Mouse (Mus musculus): ENCODE measurements around the gene Calml3.

- TF ChIP-seq CTCF (IDR thresholded peaks at IDR 0.05; ENCODE audit: extremely low read depth, insufficient read depth, low read length) (no peak), POLR2A (IDR thresholded peaks at IDR 0.05; ENCODE audit: extremely low read depth, insufficient read depth, low read length) (no peak)
Observed at GRCm38 (mm10) chr13:3770170-3771024, 33.7 kb downstream of the Calml3 start.

Measured in cortical plate, adult 2 months (tissue).